Mouse (Mus musculus): ENCODE results near the gene Upk3b.
"Not testable (repeated sequence)": the region's sequence is repeated elsewhere in the genome, so short reads cannot be mapped to it uniquely, and the experiment has no call there.

Upk3b gene

DNA sequence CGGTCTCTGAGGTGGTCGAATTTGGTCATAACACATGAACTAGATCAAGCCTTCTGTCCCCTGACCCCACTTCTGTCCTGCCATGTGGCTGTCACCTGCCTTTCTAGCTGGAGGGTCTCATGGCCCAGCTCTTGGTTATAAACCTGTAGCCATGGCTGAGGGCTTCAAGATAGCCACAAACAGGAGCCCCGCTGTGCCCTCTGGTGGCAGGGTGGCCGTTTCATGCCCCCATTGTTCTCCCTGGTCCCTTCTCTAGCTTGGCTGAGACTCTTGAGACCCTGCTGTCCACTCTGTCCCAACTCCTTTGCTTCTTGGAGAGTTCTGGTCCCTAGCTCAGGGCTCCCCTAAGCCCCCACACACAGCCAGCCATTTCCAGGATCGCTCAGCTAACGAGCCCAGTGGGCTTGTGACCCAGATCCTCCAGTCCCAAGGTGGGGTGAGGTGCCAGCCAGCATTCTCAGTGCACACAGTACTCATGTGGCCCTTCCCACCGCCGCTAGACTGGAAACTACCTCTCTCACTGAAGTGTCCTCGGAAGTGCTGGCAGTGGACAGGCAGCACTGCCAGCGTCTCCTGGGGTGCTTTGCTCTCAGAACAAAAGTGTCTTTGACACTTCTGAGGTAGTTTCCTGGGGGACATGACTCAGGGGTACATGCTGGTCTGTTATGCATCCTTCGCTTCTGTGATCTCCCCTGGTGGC, 10.5 kb upstream of the Upk3b start:
- intact Hi-C loops (cut with DNase I): no loop called here

DNA sequence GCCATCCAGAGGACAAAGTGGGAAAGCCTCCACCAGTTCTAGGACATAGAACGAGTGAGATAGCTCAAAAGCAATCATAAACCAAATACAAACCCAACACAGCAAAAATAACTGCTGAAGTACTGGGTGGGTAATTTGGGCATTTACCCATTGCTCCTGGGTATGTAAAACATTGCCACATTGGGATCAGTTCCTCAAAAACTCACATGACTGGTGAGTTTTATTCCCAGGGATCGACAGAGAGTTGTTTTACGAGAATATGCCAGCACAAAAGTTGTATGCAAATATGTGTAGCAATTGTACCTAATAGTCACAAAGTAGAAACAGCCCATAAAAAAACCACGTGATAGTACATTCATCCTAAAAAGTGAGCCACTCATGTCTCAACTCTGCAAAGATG, 3.4 kb upstream of the Upk3b start:
- intact Hi-C loops (cut with DNase I): no loop called here

DNA sequence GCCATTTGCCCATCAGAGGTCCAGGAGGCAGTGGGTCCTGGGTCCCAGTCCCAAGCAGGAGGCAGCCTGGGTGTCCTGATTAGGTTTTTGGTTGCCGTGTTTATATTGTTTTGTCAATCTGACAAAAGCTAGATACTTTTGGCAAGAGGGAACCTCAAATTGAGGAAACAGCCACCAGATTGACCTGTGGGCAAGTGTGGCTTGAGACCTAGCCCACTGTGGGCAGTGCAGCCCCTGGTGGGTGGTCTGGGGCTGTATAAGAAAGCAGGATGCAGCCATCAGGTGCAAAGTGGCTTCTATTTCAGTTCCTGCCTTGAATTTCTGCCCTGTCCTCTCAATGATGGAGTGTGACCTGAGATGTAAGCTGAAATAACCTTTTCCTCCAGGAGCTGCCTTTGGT, 3.0 kb upstream of the Upk3b start:
- intact Hi-C loops (cut with DNase I): no loop called here

DNA sequence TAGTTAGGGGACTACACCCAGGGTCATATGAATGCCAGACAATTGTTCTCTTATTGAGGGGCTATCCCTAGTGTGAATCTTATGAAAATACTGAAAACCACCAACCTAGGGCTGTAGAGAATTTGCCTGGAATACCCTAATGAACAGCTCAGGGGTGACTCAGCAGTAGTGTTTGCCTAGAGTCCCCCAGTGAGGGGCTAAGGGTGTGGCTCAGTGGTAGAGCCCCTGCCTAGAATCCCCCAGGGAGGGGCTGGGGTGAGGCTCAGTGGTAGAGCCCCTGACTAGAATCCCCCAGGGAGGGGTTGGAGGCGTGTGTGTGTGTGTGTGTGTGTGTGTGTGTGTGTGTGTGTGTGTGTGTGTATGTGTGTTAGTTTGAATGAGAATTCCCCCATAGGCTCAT, 1.6 kb upstream of the Upk3b start:
- intact Hi-C loops (cut with DNase I): no loop called here

DNA sequence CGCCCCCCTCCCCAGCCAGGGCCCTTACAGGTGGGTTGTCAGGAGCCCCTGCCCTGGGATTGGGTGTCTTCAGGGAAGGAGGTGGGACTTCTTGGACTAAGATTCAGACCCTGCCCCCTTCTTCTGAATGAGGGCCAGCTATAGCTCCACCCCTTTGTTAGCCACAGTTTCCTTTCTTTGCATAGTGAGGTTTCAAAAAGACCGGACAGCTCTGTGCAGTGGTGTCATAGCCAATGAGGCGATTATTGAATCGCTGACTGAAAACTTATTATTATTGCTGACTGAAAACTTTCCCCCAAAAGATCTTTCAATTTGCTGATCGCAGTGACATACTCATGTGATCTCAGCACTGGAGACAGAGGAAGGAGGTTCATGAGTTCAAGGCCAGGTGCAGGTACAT, 1.9 kb downstream of the Upk3b start:
- intact Hi-C loops (cut with DNase I): no loop called here

DNA sequence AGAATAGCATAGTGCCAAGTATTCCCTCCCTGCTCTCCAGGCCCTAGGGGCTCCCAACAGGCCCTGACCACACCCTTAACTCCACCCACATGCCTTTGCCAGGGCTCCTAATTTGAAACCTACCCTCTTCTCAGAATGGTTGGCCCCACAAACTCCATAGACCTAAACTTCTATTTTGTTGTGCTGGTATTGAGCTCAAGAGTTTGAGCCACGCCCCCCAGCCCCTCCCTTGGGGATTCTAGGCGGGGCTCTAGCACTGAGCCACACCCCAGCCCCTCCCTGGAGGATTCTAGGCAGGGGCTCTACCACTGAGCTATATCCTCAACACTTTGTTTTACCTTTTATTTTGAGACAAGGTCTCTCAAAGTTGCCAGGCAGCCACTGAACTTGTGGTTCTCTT, 3.0 kb downstream of the Upk3b start:
- intact Hi-C loops (cut with DNase I): no loop called here

DNA sequence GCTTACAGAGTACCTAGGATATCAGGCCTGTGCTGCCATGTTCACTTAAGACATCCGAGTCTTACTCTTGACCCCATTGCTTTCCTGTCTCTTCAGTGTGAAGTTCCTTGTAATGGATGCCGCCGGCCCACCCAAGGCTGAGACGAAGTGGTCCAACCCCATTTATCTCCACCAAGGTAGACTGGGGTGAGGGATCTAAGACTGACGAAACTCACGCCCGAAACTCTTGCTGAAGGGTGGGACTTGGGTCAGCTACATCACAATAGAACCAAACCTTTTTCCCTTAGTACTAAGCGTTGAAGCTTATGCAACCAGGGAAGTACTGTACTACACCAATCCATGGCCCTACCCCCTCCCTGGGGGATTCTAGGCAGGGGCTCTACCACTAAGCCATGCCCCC, 3.4 kb downstream of the Upk3b start:
- intact Hi-C loops (cut with DNase I): no loop called here

DNA sequence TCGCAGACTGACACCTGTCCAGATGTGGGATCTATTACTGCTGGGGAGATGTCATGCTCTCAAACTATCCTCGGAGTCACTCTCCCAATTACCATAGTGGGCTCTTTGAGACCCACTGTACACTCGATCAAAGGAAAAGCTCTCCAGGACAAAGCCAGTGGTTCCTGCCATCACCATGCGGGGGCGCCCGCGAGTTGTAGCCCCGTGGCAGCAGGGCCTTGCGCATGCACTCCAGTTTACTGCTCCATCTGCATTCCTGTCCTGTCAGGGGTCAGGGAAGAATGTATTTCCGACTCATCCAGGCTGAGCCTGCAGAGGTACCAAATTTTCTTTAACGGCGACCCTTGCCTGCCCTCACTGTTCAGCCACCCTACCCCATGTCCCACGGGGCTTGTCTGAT, 6.6 kb downstream of the Upk3b start:
- intact Hi-C loops (cut with DNase I): no loop called here

DNA sequence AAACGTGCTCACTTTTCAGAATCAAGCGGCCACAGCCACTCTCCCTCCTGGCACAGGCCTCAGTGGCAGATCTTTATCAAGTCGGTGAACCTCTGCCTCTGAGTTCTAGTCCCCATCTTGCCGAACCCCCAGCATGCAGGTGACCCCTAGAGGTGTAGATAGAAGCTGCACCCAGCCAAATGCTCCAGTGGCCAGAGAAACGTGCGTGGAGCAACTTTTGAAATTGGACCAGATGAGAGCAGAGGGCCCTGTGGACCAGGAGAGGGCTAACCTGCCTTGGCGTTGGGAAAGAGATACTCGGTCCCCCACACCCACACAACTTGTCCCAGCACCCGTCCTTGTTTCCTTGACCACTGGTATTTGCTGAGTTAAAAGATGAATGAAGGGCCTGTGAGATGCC, 7.1 kb downstream of the Upk3b start:
- intact Hi-C loops (cut with DNase I): no loop called here

DNA sequence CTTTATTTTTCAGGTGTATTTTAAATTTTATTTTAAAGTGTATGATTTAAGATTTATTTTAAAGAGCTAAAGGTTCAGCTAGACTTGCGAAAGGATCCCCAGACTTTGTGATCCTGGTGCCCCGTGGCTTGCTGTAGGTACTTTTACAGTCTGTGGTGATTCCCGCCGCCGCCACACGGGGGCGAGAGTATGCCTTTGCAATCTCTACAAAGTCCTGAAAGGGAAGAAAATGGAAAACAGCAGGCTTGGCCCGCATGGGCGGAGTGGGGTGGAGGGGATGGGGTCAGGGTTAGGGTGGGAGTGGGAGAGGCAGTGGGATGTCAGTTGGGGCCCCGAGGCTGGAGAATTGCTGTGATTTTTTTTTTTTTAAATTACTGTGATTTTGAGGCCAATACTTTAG, 7.7 kb downstream of the Upk3b start:
- intact Hi-C loops (cut with DNase I): no loop called here

DNA sequence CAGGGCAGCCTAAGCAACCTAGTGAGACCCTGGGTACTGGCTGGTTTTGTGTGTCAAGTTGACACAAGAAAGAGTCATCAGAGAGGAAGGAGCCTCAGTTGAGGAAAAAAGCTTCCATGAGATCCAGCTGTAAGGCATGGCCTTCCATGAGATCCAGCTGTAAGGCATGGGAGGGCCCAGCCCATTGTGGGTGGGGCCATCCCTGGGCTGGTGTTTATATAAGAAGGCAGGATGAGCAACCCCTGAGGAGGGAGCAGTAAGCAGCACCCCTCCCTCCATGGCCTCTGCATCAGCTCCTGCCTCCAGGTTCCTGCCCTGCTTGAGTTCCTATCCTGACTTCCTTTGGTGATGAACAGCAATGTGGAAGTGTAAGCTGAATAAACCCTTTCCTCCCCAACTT, 10.2 kb downstream of the Upk3b start:
- intact Hi-C loops (cut with DNase I): not testable (repeated sequence)

DNA sequence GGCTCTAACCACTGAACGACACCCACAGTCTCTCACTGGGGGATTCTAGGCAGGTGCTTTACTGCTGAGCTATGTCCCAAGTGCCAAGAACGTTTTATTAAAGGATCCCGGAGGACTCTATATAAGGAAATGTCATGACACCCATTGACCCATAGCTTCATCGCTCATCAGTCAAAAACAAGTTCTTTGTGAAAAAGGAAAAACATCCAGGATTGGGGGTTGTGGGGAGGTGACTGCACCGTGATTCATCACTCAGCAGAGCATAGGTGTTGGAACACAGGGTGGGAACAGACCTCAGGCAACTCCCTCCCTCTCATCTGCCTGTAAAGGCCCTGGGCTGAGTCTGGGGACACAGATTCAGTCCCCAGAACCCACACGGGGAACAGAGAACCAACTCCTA, 11.6 kb downstream of the Upk3b start:
- intact Hi-C loops (cut with DNase I): no loop called here

DNA sequence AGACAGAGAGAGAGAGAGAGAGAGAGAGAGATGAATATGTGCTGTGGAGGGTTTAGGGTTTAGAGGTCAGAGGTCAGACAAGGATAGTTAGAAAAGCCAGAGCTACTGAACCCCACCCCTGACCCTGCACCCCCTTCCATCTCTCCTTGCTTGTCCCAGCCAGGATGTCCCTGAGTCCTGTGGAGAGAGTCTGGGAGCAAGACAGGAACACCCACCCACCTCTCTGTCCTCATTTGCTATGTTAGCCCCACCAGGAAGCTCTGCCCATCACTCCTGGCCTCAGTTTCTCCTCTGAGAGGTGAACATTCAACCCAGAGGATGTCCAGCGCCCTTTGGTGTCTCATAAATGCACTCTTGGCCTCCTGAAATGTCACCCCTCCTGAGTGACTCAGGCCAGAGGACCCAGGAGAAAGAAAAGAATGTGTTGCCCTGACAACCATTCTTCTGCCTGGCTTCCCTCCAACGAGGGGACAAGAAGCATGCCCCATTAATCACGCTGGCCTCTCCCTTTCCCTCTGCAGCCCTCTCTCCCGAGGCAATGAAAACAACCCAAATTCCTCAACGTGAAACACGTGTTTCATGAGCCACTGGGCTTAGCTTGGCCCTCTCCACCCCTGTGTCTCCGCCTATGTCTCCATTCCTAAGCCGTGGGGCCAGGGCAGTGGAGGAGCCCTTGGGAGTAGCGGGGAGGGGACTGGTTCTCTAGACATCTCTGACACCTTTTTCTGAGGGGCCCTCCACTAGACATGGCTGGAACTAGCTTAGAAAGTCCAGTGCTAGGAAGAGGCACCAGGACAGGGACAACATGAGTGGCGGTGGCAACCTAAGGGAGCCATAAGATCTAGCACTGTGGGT, 13.2 kb downstream of the Upk3b start:
- intact Hi-C loops (cut with DNase I): no loop called here

DNA sequence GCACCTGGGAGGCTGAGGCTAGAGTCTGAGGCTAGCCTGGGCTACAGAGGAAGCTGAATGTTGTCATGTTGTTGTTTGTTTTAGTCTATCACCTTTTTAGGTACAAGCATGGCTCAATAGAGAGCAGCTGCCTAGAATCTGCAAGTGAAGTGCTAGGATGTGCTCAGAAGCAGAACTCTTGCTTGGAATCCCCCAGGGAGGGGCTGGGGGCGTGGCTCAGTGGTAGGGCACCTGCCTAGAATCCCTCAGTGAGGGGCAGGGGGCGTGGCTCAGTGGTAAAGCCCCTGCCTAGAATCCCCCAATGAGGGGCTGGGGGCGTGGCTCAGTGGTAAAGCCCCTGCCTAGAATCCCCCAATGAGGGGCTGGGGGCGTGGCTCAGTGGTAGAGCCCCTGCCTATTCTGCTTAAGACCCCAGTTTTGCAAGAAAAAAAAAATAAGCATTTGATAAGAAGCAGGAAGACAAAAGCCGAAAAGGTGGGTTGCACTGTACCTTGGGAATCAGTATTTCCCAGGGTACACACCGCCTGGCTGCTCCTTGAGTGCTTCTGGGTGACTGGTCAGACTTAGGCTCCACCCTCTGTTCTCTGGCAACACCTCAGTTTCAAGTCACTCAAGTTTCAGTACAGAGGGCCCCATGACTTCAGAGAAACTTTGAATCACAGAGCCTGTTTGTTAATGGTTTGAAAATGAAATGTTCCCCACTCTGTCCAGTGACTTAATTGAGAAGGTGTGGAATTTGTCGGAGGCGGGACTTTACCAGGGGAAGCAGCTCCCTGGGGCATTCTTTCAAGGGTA, 14.8 kb downstream of the Upk3b start:
- intact Hi-C loops (cut with DNase I): no loop called here

DNA sequence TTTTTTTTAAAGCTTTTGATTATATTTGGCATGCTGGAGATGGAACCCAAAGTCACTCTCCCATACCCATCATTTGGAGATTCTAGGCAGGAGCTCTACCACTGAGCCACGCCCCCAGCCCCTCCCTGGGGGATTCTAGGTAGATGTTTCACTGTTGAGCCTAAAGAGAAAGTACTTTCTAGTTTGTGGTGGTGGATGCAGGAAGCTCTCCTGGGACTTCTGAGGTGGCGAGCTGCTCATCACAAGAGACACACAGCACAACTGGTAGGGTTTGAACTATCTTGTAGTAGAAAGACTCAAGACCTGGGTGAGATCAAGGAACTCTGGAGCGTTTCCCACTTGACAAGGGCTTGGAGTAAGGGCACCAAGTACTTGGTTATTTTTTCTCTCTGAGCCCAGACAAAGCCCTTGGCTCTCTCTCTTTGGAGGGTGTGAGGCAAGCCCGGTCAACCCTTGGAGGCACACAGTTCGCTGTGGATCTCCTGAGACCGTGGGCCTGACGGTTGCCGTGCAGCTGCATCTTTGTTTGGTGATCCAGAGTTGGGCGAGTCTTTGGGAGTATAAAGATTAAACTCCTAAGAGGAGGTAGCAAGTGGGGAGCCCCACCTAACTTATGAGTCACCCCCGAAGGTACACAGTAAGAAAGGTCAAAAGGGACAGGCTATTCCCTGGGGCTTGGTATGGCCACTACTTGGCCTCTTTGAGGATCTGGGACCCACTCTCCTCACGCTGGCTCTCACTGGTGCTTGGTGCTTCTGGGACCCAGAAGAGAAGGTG, 16.2 kb downstream of the Upk3b start, which contains the start of gene Upk3bl:
Upk3bl (plus strand) TSS at position 192 of the 777 bp plus-strand sequence.
- intact Hi-C loops (cut with DNase I): no loop called here

DNA sequence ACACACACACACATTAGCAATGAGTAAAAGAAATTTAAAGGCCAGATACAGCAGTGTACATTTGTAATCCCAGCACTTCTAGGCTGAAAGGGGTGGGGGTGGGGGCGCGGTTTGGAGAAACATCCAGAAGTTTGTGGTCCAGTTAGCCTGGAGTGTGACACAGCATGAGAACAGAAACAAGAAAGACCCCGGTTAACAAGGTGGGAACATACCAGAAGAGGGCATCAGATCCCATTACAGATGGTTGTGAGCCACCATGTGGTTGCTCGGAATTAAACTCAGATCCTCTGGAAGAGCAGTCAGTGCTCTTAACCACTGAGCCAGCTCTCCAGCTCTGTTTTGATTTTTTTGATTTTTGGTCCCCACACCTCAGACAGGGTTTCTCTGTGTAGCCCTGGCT, 17.8 kb downstream of the Upk3b start:
- intact Hi-C loops (cut with DNase I): no loop called here

DNA sequence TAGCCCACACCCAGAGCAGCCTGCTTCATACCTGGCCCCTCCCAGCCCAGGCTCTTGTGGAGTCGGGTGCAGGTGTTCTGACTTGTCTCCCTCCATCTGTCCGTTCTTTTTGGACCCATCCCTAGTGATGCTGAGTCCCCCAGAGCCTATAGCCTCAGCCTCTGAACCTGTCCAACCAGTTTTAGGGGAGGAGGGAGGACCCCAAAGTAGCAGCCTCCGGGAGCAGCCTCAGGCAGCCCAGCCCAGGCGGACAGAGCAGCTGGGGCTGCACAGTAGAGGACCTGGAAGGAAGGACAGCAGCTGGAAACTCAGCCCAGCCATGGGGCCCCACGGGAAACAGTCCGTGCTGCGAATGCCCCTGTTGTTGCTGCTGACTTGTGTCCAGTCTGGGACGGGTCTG, 18.8 kb downstream of the Upk3b start:
- intact Hi-C loops (cut with DNase I): no loop called here

DNA sequence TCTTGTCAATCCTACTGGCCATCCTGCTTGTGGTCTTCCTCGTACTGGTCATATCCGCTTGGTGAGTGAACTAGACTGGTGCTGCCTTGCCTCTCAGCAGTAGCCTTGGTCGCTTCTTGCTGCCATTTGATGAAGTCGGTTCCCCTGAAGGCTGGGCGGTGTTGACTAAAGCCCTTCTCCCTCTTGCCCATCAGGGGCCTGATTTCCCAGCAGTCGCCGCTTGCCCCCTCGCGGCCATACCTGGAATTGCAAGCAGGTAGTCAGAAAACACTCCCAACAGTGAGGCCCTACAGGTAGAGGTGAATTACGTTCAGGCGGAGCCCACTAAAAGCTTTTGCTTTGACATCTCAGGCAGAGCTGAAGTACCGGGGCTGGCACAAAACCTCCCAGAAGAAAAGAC, 23.3 kb downstream of the Upk3b start:
- intact Hi-C loops (cut with DNase I): loop anchor here (1.0 to 5.0 kb wide), 3 partner anchors 74 to 184 kb away; no protein-coding TSS in a partner anchor

DNA sequence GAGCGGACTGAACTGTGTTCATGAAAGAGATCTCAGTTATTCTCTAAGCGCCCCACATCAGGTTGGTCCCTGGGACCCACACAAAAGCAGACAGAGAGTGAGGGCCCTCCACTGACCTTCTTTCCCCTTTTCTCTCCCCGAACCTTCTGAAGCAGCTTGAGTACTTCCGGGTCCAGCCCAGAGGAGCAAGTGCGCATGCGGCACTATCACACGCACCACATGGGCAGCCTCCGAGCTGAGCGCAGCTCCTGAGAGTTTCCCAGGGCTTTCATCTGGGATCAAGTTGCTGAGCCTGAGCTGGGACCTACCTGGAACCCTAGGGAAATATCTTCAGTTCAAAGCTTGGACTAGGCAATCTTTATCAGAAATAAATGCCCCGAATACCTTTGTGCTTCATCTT, 25.6 kb downstream of the Upk3b start:
- intact Hi-C loops (cut with DNase I): loop anchor here (5.0 kb wide), 2 partner anchors 167 to 187 kb away; no protein-coding TSS in a partner anchor

DNA sequence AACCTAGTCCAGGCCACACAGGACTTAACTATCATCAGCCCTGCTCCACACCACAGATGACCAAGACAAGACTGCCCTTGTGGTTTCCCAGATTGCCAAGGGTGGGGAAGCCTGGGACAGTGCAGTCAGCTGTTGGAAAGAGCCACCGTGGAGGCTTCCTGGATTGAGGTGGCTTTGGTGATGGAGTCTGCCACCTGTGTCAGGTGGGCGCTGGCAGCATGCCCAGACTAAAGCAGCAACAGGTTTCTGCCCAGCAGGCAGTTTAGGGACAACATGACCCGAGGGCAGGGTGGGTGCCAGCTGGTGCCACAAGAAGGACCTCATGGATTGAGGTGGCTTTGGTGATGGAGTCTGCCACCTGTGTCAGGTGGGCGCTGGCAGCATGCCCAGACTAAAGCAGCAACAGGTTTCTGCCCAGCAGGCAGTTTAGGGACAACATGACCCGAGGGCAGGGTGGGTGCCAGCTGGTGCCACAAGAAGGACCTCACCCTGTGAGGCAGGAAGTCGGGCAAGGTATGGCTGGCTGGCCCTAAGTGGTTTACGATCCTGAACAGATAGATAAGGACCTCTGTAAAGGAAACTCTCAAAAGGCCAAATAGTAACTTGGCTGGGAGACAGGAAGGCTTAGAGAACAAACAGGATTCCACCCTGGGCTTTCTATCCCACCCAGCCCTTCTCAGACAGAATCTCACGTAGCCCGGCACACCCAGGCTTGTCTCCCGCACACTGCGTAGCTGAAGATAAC, 28.3 kb downstream of the Upk3b start:
- intact Hi-C loops (cut with DNase I): not testable (repeated sequence)
